Mouse (Mus musculus) lung, adult 2 months (tissue): ENCODE measurements around the gene Gm17455. TPM values are rescaled to one million over a fixed set of nuclear protein-coding genes. Genes with fewer than 3 reads are reported as not detected.

Source experiments
- DNase-seq: peaks from one replicate; pipeline ENCODE4 v3.0.0; 2022
- H3K4me1 ChIP-seq: fragments of 200-500 bp; 2 replicates; pipeline ENCODE4 v1.6.1; 2011; ENCODE audit warnings: low read length; ENCODE audit not compliant: control insufficient read depth, insufficient read depth
- H3K4me3 ChIP-seq: fragments of 200-500 bp; replicated peaks from 2 replicates; pipeline ENCODE3; 2011; ENCODE audit warnings: low read depth, mild to moderate bottlenecking, control low read depth, low read length; ENCODE audit errors: extremely low read depth
- CTCF ChIP-seq: fragments of 200-500 bp; IDR thresholded peaks from 2 replicates; pipeline ENCODE4 v1.5.1; 2011; ENCODE audit warnings: mild to moderate bottlenecking, low read length, control low read depth; ENCODE audit not compliant: insufficient read depth
- POLR2A ChIP-seq: fragments of 200-500 bp; IDR thresholded peaks from 2 replicates; pipeline ENCODE4 v1.6.1; 2011; ENCODE audit warnings: low read depth, mild to moderate bottlenecking, control low read depth, low read length, borderline replicate concordance; ENCODE audit errors: extremely low read depth
- WGBS: fragments of 180-500 bp; shearing (Covaris S2); methylation state at CpG from one replicate; pipeline ENCODE4 v1.1.7; 2018; 5-methylcytosine and 5-hydroxymethylcytosine counted together
- polyA plus RNA-seq: library from polyadenylated mRNA; depleted of rRNA; stranded (reverse); fragments of >200 nt; gene quantifications from 2 replicates; pipeline ENCODE4 v1.2.3, GENCODE M21; 2012

The Gm17455 gene
- polyA plus RNA-seq, 1 experiment: 1.2 TPM

- no peak overlapping the region for H3K4me3 ChIP-seq
- TF ChIP-seq POLR2A (no peak), CTCF (no peak)
- 43% methylated on average over 5 of the region's 5 CpGs for WGBS
- DNase-seq: no peak
- peaks cover 20% of the 10 kb centered on the region for H3K4me1 ChIP-seq
These were observed 27.7 kb upstream of the Gm17455 start for GRCm38 (mm10) chr10:60371596-60372386.

GRCm38 (mm10) chr10:60373543-60373936, 26.0 kb upstream of the Gm17455 start:
- TF ChIP-seq POLR2A (no peak), CTCF (no peak)
- no peak overlapping the region for H3K4me3 ChIP-seq
- WGBS: 41% methylated on average over 6 of the region's 6 CpGs
- no peak for DNase-seq
- peaks cover 18% of the 10 kb centered on the region for H3K4me1 ChIP-seq

GRCm38 (mm10) chr10:60373937-60374578, 25.5 kb upstream of the Gm17455 start:
- TF ChIP-seq CTCF: 0 out of 2 replicates have a peak, but pooled peaks have one; percentile 8
- no peak for TF ChIP-seq POLR2A
- DNase-seq: peak; percentile 38
- Histone ChIP-seq H3K4me3 (no peak overlapping the region), H3K4me1 (peaks cover 18% of the 10 kb centered on the region)
- WGBS: 29% methylated on average over 8 of the region's 8 CpGs

GRCm38 (mm10) chr10:60376704-60377103, 22.8 kb upstream of the Gm17455 start:
- DNase-seq: no peak
- TF ChIP-seq POLR2A (no peak), CTCF (no peak)
- Histone ChIP-seq H3K4me3 (no peak overlapping the region), H3K4me1 (peaks cover 22% of the 10 kb centered on the region)
- WGBS: 68% methylated on average over 16 of the region's 16 CpGs

- no peak overlapping the region for H3K4me3 ChIP-seq
- TF ChIP-seq CTCF (no peak), POLR2A (no peak)
- DNase-seq: no peak
- H3K4me1 ChIP-seq: peaks cover 11% of the 10 kb centered on the region; the same call in 1 of the 2 replicates
- WGBS: 62% methylated on average over 9 of the region's 9 CpGs
These were observed 20.0 kb upstream of the Gm17455 start for GRCm38 (mm10) chr10:60379419-60379957.

- Histone ChIP-seq H3K4me3 (no peak overlapping the region), H3K4me1 (peaks cover 8% of the 10 kb centered on the region; the same call in 1 of the 2 replicates)
- WGBS: 46% methylated on average over 3 of the region's 3 CpGs
- no peak for TF ChIP-seq CTCF
- TF ChIP-seq POLR2A: no peak
- no peak for DNase-seq
These were observed 19.3 kb upstream of the Gm17455 start for GRCm38 (mm10) chr10:60380229-60380628.

GRCm38 (mm10) chr10:60381142-60381925, 18.2 kb upstream of the Gm17455 start:
- H3K4me3 ChIP-seq: no peak overlapping the region
- no peak for DNase-seq
- TF ChIP-seq POLR2A (no peak), CTCF (no peak)
- 72% methylated on average over 10 of the region's 10 CpGs for WGBS
- peaks cover 8% of the 10 kb centered on the region; the same call in 1 of the 2 replicates for H3K4me1 ChIP-seq

- H3K4me1 ChIP-seq: peaks cover 10% of the 10 kb centered on the region
- 69% methylated on average over 2 of the region's 2 CpGs for WGBS
- no peak overlapping the region for H3K4me3 ChIP-seq
- DNase-seq: no peak
- TF ChIP-seq CTCF (no peak), POLR2A (no peak)
These were observed 11.2 kb upstream of the Gm17455 start for GRCm38 (mm10) chr10:60388332-60388731.

- WGBS: 8% methylated on average over 9 of the region's 9 CpGs
- H3K4me1 ChIP-seq: peaks cover 10% of the 10 kb centered on the region
- TF ChIP-seq CTCF: no peak
- DNase-seq: no peak
- no peak overlapping the region for H3K4me3 ChIP-seq
These were observed 10.1 kb upstream of the Gm17455 start for GRCm38 (mm10) chr10:60389447-60389865.
